Mouse (Mus musculus) liver, embryonic 15.5 days (tissue): Measurements from ENCODE around the gene Defb13. TPM values are rescaled to one million over a fixed set of nuclear protein-coding genes. Genes with fewer than 3 reads are reported as not detected.

ENCODE experiments used
- ATAC-seq: fragments of 200-750 bp; cut with Nextera tagmentation; 2 replicates; pipeline ENCODE4 v1.8.0; 2017; ENCODE audit warnings: moderate number of reproducible peaks, mild to moderate bottlenecking, moderate library complexity; ENCODE audit not compliant: insufficient read depth
- H3K27ac ChIP-seq: fragments of 300-500 bp; sonication (generic); replicated peaks from 2 replicates; pipeline ENCODE4 v1.5.1; 2015; ENCODE audit warnings: mild to moderate bottlenecking, inconsistent platforms
- H3K27me3 ChIP-seq: fragments of 300-500 bp; sonication (generic); 2 replicates; pipeline ENCODE4 v1.6.1; 2015; ENCODE audit warnings: mild to moderate bottlenecking, inconsistent platforms
- H3K36me3 ChIP-seq: fragments of 300-500 bp; sonication (generic); replicated peaks from 2 replicates; pipeline ENCODE4 v1.6.1; 2015; ENCODE audit warnings: moderate library complexity, mild to moderate bottlenecking, inconsistent platforms
- H3K4me1 ChIP-seq: fragments of 300-500 bp; sonication (generic); replicated peaks from 2 replicates; pipeline ENCODE4 v1.6.1; 2015; ENCODE audit warnings: inconsistent platforms
- H3K4me2 ChIP-seq: fragments of 300-500 bp; sonication (generic); 2 replicates; pipeline ENCODE4 v1.6.1; 2015; ENCODE audit warnings: moderate library complexity, mild to moderate bottlenecking, inconsistent platforms
- H3K4me3 ChIP-seq: fragments of 300-500 bp; sonication (generic); replicated peaks from 2 replicates; pipeline ENCODE4 v1.5.1; 2015; ENCODE audit warnings: mild to moderate bottlenecking, inconsistent platforms
- H3K9ac ChIP-seq: fragments of 300-500 bp; sonication (generic); 2 replicates; pipeline ENCODE4 v1.6.1; 2015; ENCODE audit warnings: moderate library complexity, mild to moderate bottlenecking, inconsistent platforms
- H3K9me3 ChIP-seq: fragments of 300-500 bp; sonication (generic); replicated peaks from 2 replicates; pipeline ENCODE4 v1.6.1; 2016; ENCODE audit warnings: inconsistent platforms
- WGBS: fragments of 180-500 bp; shearing (Covaris S2); methylation state at CpG from one replicate; pipeline ENCODE4 v1.1.7; 2015; ENCODE audit warnings: mixed read lengths; ENCODE audit not compliant: insufficient replicate concordance; 5-methylcytosine and 5-hydroxymethylcytosine counted together
- polyA plus RNA-seq: library from polyadenylated mRNA; unstranded; fragments of >200 nt; fragmentation: Nextera tagmentation; extraction: Ambion mirVana; gene quantifications from 2 replicates; pipeline ENCODE4 v1.2.1, GENCODE M21; 2015

The Defb13 gene
- polyA plus RNA-seq, 1 experiment from 2014 or later, result not detected

DNA sequence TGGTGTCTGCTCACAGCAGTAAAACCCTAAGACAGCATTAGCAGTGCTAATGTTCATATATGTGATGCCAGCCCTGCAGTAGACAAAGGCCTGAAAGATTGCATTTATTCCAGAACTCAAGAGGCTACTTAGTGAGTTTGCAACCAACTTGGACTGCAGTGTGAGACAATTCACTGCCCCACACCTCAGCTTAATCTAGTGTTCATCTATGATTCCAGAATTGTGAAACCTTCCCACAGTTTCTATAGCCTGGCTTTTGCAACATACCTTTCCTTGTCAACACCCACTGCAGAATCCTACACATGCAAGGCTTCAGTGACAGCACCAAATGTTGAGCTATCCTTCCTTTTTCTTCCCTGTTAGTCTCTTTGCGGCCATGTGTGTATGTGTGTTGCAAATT lies 20.1 kb downstream of the Defb13 start:
- no peak overlapping the region for H3K27ac ChIP-seq
- 64% methylated on average over 1 of the region's 1 CpGs for WGBS
- H3K4me2 ChIP-seq, result no peak overlapping the region
- H3K9me3 ChIP-seq, result no peaks in the 10 kb centered on the region
- H3K9ac ChIP-seq, result no peak overlapping the region
- no peaks in the 10 kb centered on the region for H3K27me3 ChIP-seq
- H3K4me1 ChIP-seq, result no peaks in the 10 kb centered on the region
- no peak for ATAC-seq
- no peaks in the 10 kb centered on the region for H3K36me3 ChIP-seq
- H3K4me3 ChIP-seq, result no peak overlapping the region

DNA sequence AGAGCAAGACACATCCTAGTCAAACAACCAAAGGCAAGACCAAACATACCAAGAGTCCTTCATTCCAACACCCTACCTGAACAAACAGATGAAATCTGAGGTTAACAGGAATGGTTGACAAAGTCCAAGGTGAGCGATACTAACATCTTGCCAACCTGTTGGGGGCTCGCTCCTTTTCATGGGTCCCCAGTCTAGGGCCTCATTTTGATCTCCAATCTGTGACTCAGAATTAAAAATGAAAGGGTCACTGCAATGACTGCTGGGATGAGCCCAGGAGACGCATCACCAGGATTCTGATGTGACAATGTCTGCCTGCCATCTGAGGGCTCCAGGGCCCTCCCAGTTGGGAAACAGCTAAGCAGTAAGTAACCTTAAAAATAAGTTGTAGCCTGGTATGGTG lies 22.9 kb downstream of the Defb13 start, which contains the start of gene Ccdc70:
TSS of gene Ccdc70 (plus strand) at position 301 of the 400 bp plus-strand sequence.
- H3K27ac ChIP-seq, result no peak within 1 kb of the TSS
- 63% methylated on average over 3 of the region's 3 CpGs for WGBS
- no peak within 1 kb of the TSS for H3K4me2 ChIP-seq
- no peaks in the 10 kb centered on the region for H3K36me3 ChIP-seq
- no peaks in the 10 kb centered on the region for H3K4me1 ChIP-seq
- no peaks in the 10 kb centered on the region for H3K27me3 ChIP-seq
- no peak within 1 kb of the TSS for H3K9ac ChIP-seq
- H3K9me3 ChIP-seq, result no peaks in the 10 kb centered on the region
- no peak within 1 kb of the TSS for H3K4me3 ChIP-seq
- ATAC-seq, result no peak

DNA sequence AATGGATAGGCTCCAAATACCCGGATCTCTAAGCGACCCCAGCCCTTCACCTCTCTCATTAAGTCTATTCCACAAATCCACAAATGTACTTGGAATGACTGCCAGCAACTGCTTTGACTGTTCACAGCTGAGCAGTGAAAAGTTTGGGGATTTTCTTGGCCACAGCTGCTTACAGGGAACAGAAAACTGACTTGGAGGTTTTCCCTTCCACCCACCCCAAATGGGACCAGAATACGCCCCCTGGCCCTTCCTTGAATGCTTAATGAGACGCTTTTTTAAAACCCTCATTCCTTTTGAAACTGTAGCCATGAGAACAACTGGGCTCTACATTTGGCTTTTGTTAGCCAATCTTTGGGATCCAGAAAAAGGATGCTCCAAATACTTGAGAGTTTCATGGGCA lies 31.6 kb downstream of the Defb13 start:
- H3K9me3 ChIP-seq, result no peaks in the 10 kb centered on the region
- H3K27me3 ChIP-seq, result no peaks in the 10 kb centered on the region
- no peak overlapping the region for H3K27ac ChIP-seq
- H3K36me3 ChIP-seq, result no peaks in the 10 kb centered on the region
- no peak overlapping the region for H3K4me3 ChIP-seq
- H3K4me1 ChIP-seq, result no peaks in the 10 kb centered on the region
- no peak overlapping the region for H3K4me2 ChIP-seq
- WGBS, result 45% methylated on average over 4 of the region's 4 CpGs
- no peak for ATAC-seq
- no peak overlapping the region for H3K9ac ChIP-seq

DNA sequence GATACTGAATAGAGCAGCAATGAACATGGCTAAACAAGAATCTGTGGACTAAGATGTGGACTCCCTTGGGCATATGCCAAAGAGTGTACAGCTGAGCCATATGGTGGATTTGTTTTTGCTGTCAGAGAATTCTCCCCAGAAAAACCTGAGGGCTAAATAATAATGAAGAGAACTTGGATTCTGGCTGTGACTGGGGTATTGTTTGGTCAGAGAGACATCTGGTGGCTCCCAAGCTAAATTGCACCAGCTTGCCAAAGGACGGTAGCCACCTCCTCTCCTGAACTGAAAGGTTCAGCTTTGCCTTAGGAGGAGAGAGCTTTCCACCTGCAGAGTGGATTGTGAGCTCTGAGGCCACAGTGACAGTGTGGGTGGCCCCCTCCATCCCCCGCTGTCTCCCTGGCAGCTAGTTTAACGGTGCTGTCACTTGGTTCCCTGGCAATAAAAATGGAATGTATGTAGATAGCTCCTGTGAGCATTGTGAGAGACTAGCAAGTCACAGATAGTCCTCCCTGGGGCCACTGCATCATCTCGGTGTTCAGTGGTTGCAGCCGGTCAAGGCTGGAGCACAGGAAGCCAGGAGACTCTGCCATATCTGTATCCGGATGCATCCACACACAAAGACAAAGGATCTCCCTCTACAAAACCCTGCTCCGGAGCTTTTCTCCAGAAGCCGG lies 35.2 kb downstream of the Defb13 start:
- H3K27me3 ChIP-seq, result no peaks in the 10 kb centered on the region
- H3K36me3 ChIP-seq, result no peaks in the 10 kb centered on the region
- H3K4me2 ChIP-seq, result no peak overlapping the region
- no peaks in the 10 kb centered on the region for H3K9me3 ChIP-seq
- H3K4me3 ChIP-seq, result no peak overlapping the region
- H3K9ac ChIP-seq, result no peak overlapping the region
- ATAC-seq, result no peak
- no peaks in the 10 kb centered on the region for H3K4me1 ChIP-seq
- WGBS, result 56% methylated on average over 8 of the region's 8 CpGs
- no peak overlapping the region for H3K27ac ChIP-seq

DNA sequence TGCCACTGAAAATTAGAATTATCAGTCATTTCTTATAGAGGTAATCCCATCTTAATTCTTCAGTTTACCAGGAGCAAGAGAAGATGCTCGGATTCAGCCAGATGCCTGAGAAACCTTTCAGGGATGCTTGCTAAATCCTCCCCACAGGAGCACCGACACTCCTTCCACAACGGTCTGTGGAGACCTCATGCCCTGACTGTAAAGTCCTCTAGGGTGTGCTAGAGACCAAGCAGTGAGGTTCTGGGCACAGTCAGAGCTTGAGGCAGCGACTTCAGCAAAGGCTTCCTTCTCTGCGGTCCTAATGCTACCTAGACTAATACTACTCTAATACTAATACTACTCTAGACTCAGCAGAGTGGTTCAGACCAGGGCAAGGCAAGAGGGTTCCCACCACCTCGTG lies 45.6 kb downstream of the Defb13 start:
- ATAC-seq, result no peak
- H3K4me1 ChIP-seq, result no peaks in the 10 kb centered on the region
- H3K4me3 ChIP-seq, result no peak overlapping the region
- no peaks in the 10 kb centered on the region for H3K27me3 ChIP-seq
- 26% methylated on average over 6 of the region's 6 CpGs for WGBS
- H3K9me3 ChIP-seq, result no peaks in the 10 kb centered on the region
- H3K9ac ChIP-seq, result no peak overlapping the region
- no peak overlapping the region for H3K27ac ChIP-seq
- H3K36me3 ChIP-seq, result peaks cover 71% of the 10 kb centered on the region
- H3K4me2 ChIP-seq, result no peak overlapping the region

DNA sequence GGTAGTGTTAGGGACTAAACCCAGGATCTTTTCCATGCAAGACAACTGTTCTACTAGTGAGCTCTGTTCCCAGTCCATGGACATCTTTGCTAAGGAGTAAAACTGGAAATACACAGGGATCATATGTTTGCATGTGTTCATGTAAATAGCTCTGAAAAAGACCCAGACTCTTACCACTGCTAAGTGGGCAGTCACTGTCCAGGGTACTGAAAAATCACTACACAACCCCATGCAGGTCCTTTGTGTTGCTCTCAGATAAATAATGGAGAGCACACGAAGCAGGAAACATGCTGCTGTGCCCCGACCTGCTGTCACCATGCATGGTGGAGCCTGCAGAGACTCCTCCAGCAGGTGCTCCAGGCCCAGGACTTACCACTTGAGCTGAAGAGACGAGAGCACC lies 48.6 kb downstream of the Defb13 start:
- H3K4me3 ChIP-seq, result no peak overlapping the region
- H3K36me3 ChIP-seq, result peaks cover 88% of the 10 kb centered on the region

More for the DNA sequence above, 48.6 kb downstream of the Defb13 start:
- Histone ChIP-seq H3K9ac (no peak overlapping the region), H3K4me1 (no peaks in the 10 kb centered on the region), H3K9me3 (no peaks in the 10 kb centered on the region), H3K27me3 (no peaks in the 10 kb centered on the region), H3K27ac (no peak overlapping the region), H3K4me2 (no peak overlapping the region)
- WGBS, result 38% methylated on average over 3 of the region's 3 CpGs
- no peak for ATAC-seq

Other genes with a start within 250 kb of the Defb13 start
- gene AY761184, start 243.1 kb upstream of the Defb13 start, polyA plus RNA-seq, result not detected in 2 replicates
- gene Defa24, start 212.3 kb upstream of the Defb13 start, polyA plus RNA-seq, result not detected in 2 replicates
- not detected in 2 replicates for gene Defb50, start 123.2 kb upstream of the Defb13 start, polyA plus RNA-seq
- gene Defb2, start 106.8 kb upstream of the Defb13 start, polyA plus RNA-seq, result not detected in 2 replicates
- not detected in 2 replicates for gene Defb10, start 87.9 kb upstream of the Defb13 start, polyA plus RNA-seq
- gene Defb9, start 61.3 kb upstream of the Defb13 start, polyA plus RNA-seq, result not detected in 2 replicates
- gene Defb11, start 40.4 kb upstream of the Defb13 start, polyA plus RNA-seq, result not detected in 2 replicates
- not detected in 2 replicates for gene Defb15, start 14.1 kb upstream of the Defb13 start, polyA plus RNA-seq
- not detected in 2 replicates for gene Defb35, start 8.4 kb upstream of the Defb13 start, polyA plus RNA-seq
- not detected in 2 replicates for gene Fam90a1a, start 12.0 kb downstream of the Defb13 start, polyA plus RNA-seq
- not detected in 2 replicates for gene Ccdc70, start 23.0 kb downstream of the Defb13 start, polyA plus RNA-seq
- gene Atp7b, start 113.5 kb downstream of the Defb13 start, polyA plus RNA-seq, result 11.6 and 12.3 TPM in 2 replicates
- 9.2 and 9.3 TPM in 2 replicates for gene Alg11, start 114.0 kb downstream of the Defb13 start, polyA plus RNA-seq
- gene Nek5, start 178.3 kb downstream of the Defb13 start, polyA plus RNA-seq, result 0.08 TPM in 2 replicates
- 1.4 and 1.5 TPM in 2 replicates for gene Nek3, start 219.7 kb downstream of the Defb13 start, polyA plus RNA-seq
- gene Ckap2, start 239.1 kb downstream of the Defb13 start, polyA plus RNA-seq, result 20.1 and 21.5 TPM in 2 replicates
- gene Vps36, start 246.0 kb downstream of the Defb13 start, polyA plus RNA-seq, result 7.0 and 7.6 TPM in 2 replicates